Mouse (Mus musculus) yolk sac, embryonic 10.5 days (tissue): ENCODE data around the gene Adprhl1.

ENCODE experiments used
- DNase-seq: peaks from one replicate; pipeline ENCODE4 v3.0.0-alpha.2; 2017; ENCODE audit warnings: low spot score

The Adprhl1 gene

DNA sequence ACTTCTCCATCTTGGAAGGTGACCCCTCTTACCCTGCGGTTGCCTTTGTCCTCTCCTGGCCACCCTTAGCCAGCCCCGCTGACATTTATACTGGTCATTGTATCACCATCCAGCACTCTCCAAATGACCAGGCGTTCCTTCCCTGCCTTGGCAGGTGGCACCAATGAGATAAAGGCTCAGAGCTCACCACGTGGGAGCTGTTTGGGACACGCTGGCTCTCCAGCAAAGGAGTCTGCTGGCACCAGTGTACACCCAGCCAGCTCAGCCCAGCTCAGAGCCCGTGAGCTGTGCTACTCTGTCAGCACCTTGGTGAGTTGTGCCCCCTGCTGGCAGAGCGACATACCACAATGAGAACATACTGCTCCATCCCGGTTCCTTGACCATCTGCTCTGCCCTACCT, at the start of gene Adprhl1:
TSS of gene Adprhl1 (minus strand) at position 144 of the 400 bp plus-strand sequence.
- peak; percentile 20 for DNase-seq

DNA sequence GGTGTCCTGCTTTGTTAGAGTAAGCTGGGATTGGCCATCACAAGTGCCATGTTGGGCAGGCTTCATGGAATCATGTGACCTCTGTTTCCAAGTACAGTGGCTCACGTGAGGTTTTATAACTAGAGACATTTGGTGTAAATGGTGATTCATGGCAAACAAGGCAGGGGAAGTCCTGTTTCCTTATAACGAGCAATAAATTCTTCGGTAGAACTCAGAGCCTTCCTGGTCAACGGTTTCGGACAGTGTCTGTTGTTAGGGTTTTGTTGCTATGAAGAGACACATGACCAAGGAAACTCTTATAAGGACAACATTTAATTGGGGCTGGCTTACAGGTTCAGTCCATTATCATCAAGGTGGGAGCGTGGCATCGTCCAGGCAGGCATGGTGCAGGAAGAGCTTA, 47.1 kb upstream of the Adprhl1 start:
- no peak for DNase-seq

DNA sequence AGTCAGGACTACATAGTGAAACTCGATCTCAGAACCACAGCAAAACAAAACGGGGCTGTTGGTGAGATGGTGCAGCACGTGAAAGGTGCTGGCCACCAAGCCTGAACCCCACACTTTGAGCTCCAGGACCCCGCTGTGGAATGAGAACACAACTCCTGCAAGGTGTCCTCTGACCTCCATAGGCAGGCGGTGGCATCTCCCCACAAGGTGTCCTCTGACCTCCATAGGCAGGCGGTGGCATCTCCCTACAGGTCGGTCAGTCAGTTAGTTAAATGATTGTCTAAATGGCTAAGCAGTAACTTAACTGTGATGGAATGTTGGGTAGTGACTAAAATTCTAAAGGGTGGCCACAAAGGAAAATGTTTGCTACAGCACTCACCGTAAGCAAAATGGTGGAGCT, 45.6 kb upstream of the Adprhl1 start:
- DNase-seq = peak; percentile 26

DNA sequence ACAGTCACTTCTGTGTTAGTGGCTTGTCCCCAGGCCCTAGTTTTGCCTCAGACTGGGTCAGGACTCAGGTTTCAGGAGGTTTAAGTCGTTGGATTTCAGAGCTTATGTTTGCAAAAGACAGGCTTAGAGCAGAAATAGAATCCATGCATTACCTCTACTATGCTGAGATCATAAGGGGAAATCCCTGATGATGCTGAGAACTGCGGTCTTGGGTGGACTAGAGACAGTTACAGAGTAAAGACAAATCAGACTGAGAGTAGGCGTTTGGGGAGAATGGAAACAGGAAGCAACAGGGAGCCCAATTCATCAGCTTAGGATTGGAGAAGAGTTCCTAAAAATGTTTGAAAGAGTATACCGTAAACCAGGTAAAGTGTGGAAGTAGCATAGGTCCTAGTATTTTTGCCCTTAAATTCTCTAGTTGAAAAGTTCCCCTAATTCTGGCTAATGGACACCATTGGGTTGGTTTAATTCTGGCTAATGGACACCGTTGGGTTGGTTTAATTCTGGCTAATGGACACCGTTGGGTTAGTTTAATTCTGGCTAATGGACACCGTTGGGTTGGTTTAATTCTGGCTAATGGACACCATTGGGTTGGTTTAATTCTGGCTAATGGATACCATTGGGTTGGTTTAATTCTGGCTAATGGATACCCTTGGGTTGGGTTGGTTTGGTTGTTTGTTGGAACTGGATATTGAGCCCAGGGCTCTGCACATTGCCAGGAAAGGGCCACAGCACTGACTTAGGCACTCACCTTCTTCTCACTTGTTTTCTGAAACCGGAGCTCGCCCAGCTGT, 39.9 kb upstream of the Adprhl1 start:
- DNase-seq = no peak

GRCm38 (mm10) chr8:13292364-13292763, 38.4 kb upstream of the Adprhl1 start:
- DNase-seq = peak; percentile 52

DNA sequence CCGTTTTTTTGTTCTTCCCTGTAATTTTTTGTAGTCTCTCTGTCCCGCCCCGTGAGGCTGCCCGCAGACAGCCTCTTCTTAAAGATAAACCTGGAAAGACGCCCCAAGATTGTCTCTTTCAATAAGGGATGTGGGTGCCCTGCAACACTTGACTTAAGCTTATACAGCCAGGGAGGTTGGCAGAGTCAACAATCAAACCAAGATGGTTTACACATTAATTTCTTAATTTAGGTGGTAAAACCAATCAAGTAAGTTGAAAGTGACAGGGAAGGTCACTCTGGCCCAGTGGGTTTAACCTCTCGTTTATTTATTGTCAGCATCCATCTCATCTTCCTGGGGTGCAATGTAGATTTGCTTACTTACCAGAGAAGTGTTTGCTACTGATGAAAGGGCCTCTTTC, 34.7 kb upstream of the Adprhl1 start:
- no peak for DNase-seq

DNA sequence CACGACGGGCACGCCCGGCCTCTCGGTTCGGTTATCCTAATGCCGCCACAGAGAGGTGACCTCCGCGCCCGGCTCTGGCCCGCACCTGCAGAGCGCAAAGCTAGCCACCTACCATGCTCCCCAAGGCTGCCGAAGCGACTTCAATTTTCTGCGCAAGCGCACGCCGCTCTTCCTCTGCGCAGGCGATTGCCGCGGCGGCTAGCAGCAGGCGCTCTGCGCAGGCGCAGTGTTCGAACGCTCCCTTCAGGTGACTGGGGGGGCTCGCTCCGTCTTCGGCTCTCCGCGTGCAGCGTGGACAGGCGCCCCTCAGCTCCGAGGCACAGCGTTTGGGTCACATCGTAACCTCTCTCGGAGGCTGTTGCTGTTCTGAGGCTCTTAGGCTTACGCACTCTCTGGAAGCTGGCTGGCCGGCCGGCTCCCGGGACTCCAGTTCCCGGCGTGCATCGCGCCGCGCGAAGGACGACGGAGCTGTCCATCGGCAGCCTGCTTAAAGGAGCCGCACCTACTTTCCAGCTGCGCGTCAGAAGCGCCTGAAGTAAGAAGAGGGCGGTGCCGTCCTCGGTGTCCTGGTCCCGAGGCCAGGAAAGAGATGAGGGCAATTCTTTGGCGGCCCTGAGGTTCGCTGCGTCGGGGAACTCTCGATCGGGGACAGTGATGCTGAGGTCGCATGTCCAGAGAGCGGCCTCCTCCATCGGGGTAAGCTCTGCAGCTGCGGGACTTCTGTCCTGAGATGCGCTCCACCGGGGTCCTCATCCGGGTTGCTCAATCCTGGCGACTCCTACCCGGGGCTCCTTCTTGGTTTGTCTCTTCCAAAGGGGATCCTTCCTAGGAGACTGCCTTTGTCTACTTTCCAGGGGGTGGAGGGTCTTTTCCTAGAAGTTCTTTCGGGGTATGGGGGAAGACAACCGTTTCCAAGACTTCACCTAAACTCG, 34.0 kb upstream of the Adprhl1 start, which contains the start of the genes Dcun1d2 and Tmco3:
TSS of gene Dcun1d2 (minus strand) at position 440 of the 932 bp plus-strand sequence.
TSS of gene Tmco3 (plus strand) at position 499 of the 932 bp plus-strand sequence.
- DNase-seq = peak; percentile 96

- peak; percentile 94 for DNase-seq
Measured at GRCm38 (mm10) chr8:13287304-13287691, 33.3 kb upstream of the Adprhl1 start.

- DNase-seq = no peak
Measured at GRCm38 (mm10) chr8:13283200-13283599, 29.2 kb upstream of the Adprhl1 start.

- DNase-seq = no peak
Measured at GRCm38 (mm10) chr8:13276941-13277447, 23.0 kb upstream of the Adprhl1 start.

DNA sequence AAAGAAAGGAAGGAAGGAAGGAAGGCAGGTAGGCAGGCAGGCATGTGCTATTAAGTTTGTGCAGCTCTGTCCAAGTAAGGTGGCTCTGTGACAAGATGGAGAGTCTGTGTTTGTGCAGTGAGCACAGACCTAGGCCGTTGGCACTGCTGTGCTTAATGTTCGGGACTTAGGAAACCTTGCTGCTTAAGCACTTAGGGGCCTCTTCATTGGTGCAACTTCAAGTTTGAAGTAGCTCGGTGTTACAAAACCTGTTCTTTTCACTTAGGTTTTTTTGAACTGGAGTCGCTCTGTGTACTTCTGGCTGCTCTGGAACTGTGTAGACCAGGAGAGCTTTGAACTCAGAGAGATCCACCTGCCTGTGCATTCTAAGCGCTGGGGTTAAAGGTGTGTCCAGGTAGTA, 18.9 kb upstream of the Adprhl1 start:
- DNase-seq = no peak

- DNase-seq = no peak
Measured at GRCm38 (mm10) chr8:13267566-13267965, 13.6 kb upstream of the Adprhl1 start.

DNA sequence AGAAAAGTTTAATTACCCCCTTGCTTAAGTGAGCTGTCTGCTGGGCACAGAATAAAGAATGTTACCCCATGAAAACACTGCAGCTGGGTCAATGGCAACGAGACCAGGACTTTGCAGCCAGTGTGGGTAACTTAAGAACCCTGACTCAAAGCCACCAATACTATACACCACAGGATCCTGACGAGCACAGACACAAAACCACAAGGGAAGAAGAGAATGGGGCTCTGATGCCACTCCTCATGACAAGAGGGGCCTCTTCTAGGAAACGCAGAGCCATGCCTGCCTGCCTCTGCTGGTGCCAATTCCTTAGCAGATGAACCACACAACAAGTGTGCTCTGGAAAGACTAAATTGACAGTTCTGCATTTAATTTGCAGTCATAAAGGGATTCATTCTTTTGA, 9.4 kb upstream of the Adprhl1 start:
- no peak for DNase-seq

DNA sequence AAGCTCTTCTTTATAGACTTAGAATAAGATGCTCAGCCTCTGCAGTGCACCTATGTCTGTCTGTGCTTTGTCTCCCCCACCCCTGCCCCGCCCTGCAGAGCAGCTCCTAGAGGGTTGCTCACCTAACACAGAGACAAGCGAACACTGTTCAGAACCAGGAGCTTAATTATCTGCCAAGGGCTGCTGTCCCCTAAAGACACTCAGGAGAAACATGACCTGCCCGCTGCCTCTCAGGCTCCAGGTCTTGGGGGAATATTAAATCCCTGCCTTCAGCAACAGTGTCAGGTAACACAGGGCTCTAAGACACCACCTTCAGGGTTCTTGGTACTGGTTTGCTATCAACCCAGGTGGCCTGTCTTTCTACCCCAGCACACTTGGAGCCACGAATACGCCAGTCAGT, 549 bp downstream of the Adprhl1 start:
- DNase-seq = no peak

DNA sequence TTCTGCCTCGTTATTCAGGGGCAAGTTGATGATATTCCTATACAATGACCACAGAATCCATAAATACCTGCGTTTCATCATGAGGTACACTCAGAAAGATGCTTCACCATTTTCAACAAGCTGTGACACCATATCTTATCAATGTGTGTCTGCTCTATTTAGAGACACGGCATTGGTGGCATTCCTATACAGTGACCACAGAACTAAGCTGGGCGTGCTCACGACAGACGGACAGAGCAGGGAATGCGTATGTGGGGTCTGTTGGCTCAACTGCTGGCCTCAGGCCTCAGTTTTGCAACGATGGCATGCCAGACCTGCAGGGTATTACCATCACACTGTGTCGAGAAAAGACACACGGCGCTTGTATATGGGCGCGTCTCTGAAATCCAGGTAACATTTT, 1.1 kb downstream of the Adprhl1 start:
- no peak for DNase-seq

GRCm38 (mm10) chr8:13244343-13244880, 9.6 kb downstream of the Adprhl1 start:
- no peak for DNase-seq

- no peak for DNase-seq
Measured at GRCm38 (mm10) chr8:13242985-13243870, 10.7 kb downstream of the Adprhl1 start.

GRCm38 (mm10) chr8:13240691-13241090, 13.3 kb downstream of the Adprhl1 start:
- no peak for DNase-seq

DNA sequence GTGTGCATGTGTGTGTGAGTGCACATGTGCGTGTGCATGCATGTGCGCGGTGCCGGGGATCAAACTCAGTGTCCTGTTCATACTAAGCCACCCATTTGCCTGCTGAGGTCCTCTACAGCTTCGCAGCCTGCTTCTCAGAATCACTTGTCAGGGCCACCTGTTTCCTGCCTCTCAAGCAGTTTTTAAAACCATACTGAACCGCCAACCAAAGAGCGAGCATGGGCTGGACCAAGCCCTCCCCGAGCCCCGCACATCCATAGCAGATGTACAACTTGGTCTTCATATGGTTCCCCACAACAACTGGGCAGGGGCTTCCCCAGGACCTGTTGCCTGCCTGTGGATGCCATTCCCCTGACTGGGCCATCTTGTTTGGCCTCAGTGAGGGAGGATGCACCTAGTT, 13.9 kb downstream of the Adprhl1 start:
- DNase-seq = no peak

GRCm38 (mm10) chr8:13234803-13235202, 19.2 kb downstream of the Adprhl1 start:
- no peak for DNase-seq

DNA sequence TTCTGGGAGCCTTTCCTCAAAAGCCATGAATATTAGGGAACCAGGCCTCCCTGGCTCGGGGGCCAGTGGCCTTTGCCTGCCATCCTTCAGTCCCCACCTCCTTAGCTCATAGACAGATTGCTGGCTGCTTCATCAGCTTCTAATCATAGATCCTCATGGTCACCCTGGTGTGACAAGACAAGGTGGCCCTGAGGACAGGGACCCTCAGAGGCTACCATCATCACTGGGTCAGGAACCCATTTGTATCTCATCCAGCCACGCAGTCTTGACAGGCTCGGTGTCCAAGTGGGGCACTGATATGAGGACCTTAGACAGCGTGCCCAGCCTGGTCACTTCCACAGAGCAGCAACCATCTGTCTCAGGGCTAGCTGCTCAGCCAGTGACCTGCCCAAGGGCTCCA, 23.5 kb downstream of the Adprhl1 start:
- no peak for DNase-seq
